21 mouse cellular contexts compared by ENCODE assay signal in the genomic region with DNA sequence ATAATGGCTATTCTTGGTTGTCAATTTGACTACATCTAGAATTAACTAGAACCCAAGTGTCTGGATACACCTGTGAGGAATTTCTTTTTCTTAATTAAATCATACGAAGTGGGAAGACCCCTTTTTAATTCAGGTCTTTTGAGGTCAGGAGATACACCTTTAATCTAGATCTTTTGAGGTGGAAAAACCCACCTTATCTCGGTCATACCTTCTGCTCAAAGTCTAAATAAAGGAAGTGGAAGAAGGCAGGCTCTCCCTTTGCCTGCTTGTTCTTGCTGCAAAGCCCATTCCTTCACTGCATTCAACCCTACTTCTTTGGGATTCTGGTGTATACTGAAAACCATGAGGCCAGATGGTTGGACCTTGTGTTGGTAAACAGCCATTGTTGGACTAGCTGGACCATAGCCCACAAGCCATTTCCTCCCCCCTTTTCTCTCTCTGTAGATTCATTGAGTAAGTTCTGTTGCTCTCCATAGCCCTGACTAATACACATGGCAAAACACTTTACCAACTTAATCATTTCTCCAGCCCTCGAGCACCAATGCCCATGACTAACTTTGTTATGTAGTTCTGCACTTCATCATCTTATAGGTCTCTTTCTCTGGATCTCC.
A peak's percentile ranks its signal among the peaks of the same experiment; 100 is the strongest.
DNase-seq lines count a peak whose midpoint lies in the region; ATAC-seq and TF ChIP-seq lines count a peak whose summit lies in the region.
"Had no signal": no experiment of that assay in that cellular context is flagged by ENCODE, and none has a peak within 500 bp of the region (broad histone marks: within the 10 kb centered on the region; RNA-seq: fewer than 3 reads in every experiment).

No protein-coding gene starts in this region.

- 68% methylated on average over 3 of the region's 3 CpGs for WGBS in heart, embryonic 11.5 days (ENCODE audit: insufficient replicate concordance)
- WGBS in liver, postnatal 0 days (ENCODE audit: insufficient replicate concordance): 61% methylated on average over 3 of the region's 3 CpGs
- 86% methylated on average over 3 of the region's 3 CpGs for WGBS in forebrain, embryonic 15.5 days

- no peaks in the 10 kb centered on the region for H3K36me3 ChIP-seq in heart, embryonic 11.5 days (ENCODE audit: control insufficient read depth, insufficient read depth, low read length)
- no peaks in the 10 kb centered on the region for H3K36me3 ChIP-seq in liver, postnatal 0 days (replicated peaks; ENCODE audit: insufficient read depth, low read length)
- H3K36me3 ChIP-seq in myocyte (ENCODE audit: control insufficient read depth, insufficient read depth): no peaks in the 10 kb centered on the region
- H3K36me3 ChIP-seq in forebrain, embryonic 15.5 days: no peaks in the 10 kb centered on the region
- H3K36me3 ChIP-seq: limb, embryonic 15.5 days; midbrain, embryonic 15.5 days; stomach, embryonic 15.5 days had no signal

- no peak for ATAC-seq in heart, embryonic 11.5 days (replicated peaks; ENCODE audit: insufficient number of reproducible peaks, low FRiP score, low TSS enrichment)
- peak; percentile 36; the same call in 1 of the 2 replicates for ATAC-seq in liver, postnatal 0 days
- no peak for ATAC-seq in forebrain, embryonic 15.5 days (replicated peaks)
- ATAC-seq: forebrain, postnatal 0 days; midbrain, embryonic 15.5 days had no signal

- no peaks in the 10 kb centered on the region for H3K79me2 ChIP-seq in myocyte (ENCODE audit: control insufficient read depth, insufficient read depth)

- TF ChIP-seq POLR2A in myocyte (IDR thresholded peaks at IDR 0.05; ENCODE audit: insufficient read length, low read depth): no peak

- intact Hi-C loops in heart, postnatal 14 days (cut with DNase I): no loop called here

- peak overlapping the region; percentile 90 for H3K27ac ChIP-seq in heart, embryonic 11.5 days (ENCODE audit: low read depth, low read length)
- no peak overlapping the region for H3K27ac ChIP-seq in liver, postnatal 0 days (ENCODE audit: low read depth)
- H3K27ac ChIP-seq in forebrain, embryonic 15.5 days (replicated peaks): no peak overlapping the region
- H3K27ac ChIP-seq: kidney, postnatal 0 days; midbrain, embryonic 15.5 days; stomach, embryonic 15.5 days had no signal

- DNase-seq in cerebellum, postnatal 10 days: peak; percentile 45 to 52
- DNase-seq in cerebellum, postnatal 14 days: no peak
- no peak for DNase-seq in heart, postnatal 14 days
- DNase-seq in liver, postnatal 0 days: no peak
- no peak for DNase-seq in liver
- DNase-seq: adrenal gland, postnatal 25 days; cerebellum, adult 11 months; embryo, embryonic 11 days; forebrain, postnatal 0 days; kidney, adult 18-20 months; layer of hippocampus, postnatal 36 days; lung, adult 2 months; right cerebral cortex, postnatal 25 days had no signal

- H3K4me2 ChIP-seq in heart, embryonic 11.5 days: no peak overlapping the region
- no peak overlapping the region for H3K4me2 ChIP-seq in liver, postnatal 0 days (ENCODE audit: low read depth, low read length)
- peak overlapping the region; percentile 59 for H3K4me2 ChIP-seq in myocyte (ENCODE audit: low read depth)
- H3K4me2 ChIP-seq in forebrain, embryonic 15.5 days (replicated peaks): no peak overlapping the region
- H3K4me2 ChIP-seq: limb, embryonic 15.5 days; midbrain, embryonic 15.5 days; stomach, embryonic 15.5 days had no signal

- H3K9ac ChIP-seq in heart, embryonic 11.5 days (ENCODE audit: low read depth, low read length): no peak overlapping the region
- no peak overlapping the region for H3K9ac ChIP-seq in liver, postnatal 0 days (replicated peaks)
- no peak overlapping the region for H3K9ac ChIP-seq in forebrain, embryonic 15.5 days (replicated peaks)
- H3K9ac ChIP-seq: forebrain, postnatal 0 days; limb, embryonic 15.5 days; midbrain, embryonic 15.5 days; stomach, embryonic 15.5 days had no signal

- no peak overlapping the region for H3K4me3 ChIP-seq in heart, embryonic 11.5 days (ENCODE audit: low read depth, low read length)
- no peak overlapping the region for H3K4me3 ChIP-seq in liver, postnatal 0 days (ENCODE audit: low read depth, low read length)
- H3K4me3 ChIP-seq in myocyte: no peak overlapping the region
- no peak overlapping the region for H3K4me3 ChIP-seq in forebrain, embryonic 15.5 days
- H3K4me3 ChIP-seq: limb, embryonic 15.5 days; megakaryocyte, embryonic 14.5 days; midbrain, embryonic 15.5 days; stomach, embryonic 15.5 days had no signal

- no peak overlapping the region for H3ac ChIP-seq in myocyte (ENCODE audit: control insufficient read depth, insufficient read length)

- H3K9me3 ChIP-seq in heart, embryonic 11.5 days (replicated peaks; ENCODE audit: control insufficient read depth, low read length): no peaks in the 10 kb centered on the region
- H3K9me3 ChIP-seq in liver, postnatal 0 days (ENCODE audit: low read length): no peaks in the 10 kb centered on the region
- no peaks in the 10 kb centered on the region for H3K9me3 ChIP-seq in forebrain, embryonic 15.5 days
- H3K9me3 ChIP-seq: limb, embryonic 15.5 days; megakaryocyte, embryonic 14.5 days; midbrain, embryonic 15.5 days; stomach, embryonic 15.5 days had no signal

- TF ChIP-seq CTCF in liver, postnatal 0 days (IDR thresholded peaks at IDR 0.05; ENCODE audit: low read depth): no peak

- H3K27me3 ChIP-seq in heart, embryonic 11.5 days (ENCODE audit: control insufficient read depth, insufficient read depth, low read length): no peaks in the 10 kb centered on the region
- H3K27me3 ChIP-seq in liver, postnatal 0 days (ENCODE audit: insufficient read depth, low read length): no peaks in the 10 kb centered on the region
- no peaks in the 10 kb centered on the region for H3K27me3 ChIP-seq in myocyte (ENCODE audit: control insufficient read depth, insufficient read depth, insufficient read length)
- H3K27me3 ChIP-seq in forebrain, embryonic 15.5 days: no peaks in the 10 kb centered on the region
- H3K27me3 ChIP-seq: limb, embryonic 15.5 days; midbrain, embryonic 15.5 days; stomach, embryonic 15.5 days had no signal

- peaks cover 32% of the 10 kb centered on the region for H3K4me1 ChIP-seq in heart, embryonic 11.5 days (ENCODE audit: control insufficient read depth, insufficient read depth, low read length)
- H3K4me1 ChIP-seq in liver, postnatal 0 days (ENCODE audit: insufficient read depth): no peaks in the 10 kb centered on the region
- H3K4me1 ChIP-seq in forebrain, embryonic 15.5 days: no peaks in the 10 kb centered on the region
- H3K4me1 ChIP-seq: megakaryocyte, embryonic 14.5 days; midbrain, embryonic 15.5 days had no signal

- TF ChIP-seq EP300 in liver, postnatal 0 days (IDR thresholded peaks at IDR 0.05; ENCODE audit: low read depth): no peak

TF ChIP-seq in myocyte, 11 proteins besides CTCF, POLR2A, EP300 and RAD21:
- TF ChIP-seq MYOG (IDR thresholded peaks at IDR 0.05; ENCODE audit: control insufficient read depth in 1 of 3, insufficient read depth in 1 of 3, insufficient read length in 2 of 3, low read depth in 2 of 3) (no peak), SRF (IDR thresholded peaks at IDR 0.05; ENCODE audit: control insufficient read depth, insufficient read length, low read depth) (no peak), USF1 (IDR thresholded peaks at IDR 0.05; ENCODE audit: low read depth) (no peak), MAX (IDR thresholded peaks at IDR 0.05; ENCODE audit: low read depth) (no peak), TCF12 (IDR thresholded peaks at IDR 0.05; ENCODE audit: insufficient read depth, poor library complexity, severe bottlenecking) (no peak), E2F4 (IDR thresholded peaks at IDR 0.05; ENCODE audit: insufficient read depth) (no peak), MYOD1 (IDR thresholded peaks at IDR 0.05; ENCODE audit: control insufficient read depth in 1 of 3, insufficient read length in 2 of 3, low read depth in 2 of 3) (no peak), CEBPB (IDR thresholded peaks at IDR 0.05; ENCODE audit: insufficient read depth, poor library complexity, severe bottlenecking) (no peak), REST (IDR thresholded peaks at IDR 0.05; ENCODE audit: insufficient read depth, insufficient read length) (no peak)

Comparison
In these comparisons a context has a peak if more than half of its experiments do, and no peak if none do; other contexts are left out.
1. DNase-seq: peak in cerebellum, postnatal 10 days (2 of 2); none in cerebellum, postnatal 14 days (0 of 2), heart, postnatal 14 days (0 of 2), liver, postnatal 0 days (single experiment) and liver (single experiment).